Mouse (Mus musculus) heart, embryonic 14.5 days (tissue): ENCODE results near the gene Gcnt1. TPM values are rescaled to one million over a fixed set of nuclear protein-coding genes. Genes with fewer than 3 reads are reported as not detected.

Source experiments
- ATAC-seq: fragments of 200-750 bp; cut with Nextera tagmentation; 2 replicates; pipeline ENCODE4 v1.8.0; 2017; ENCODE audit warnings: low read depth, moderate TSS enrichment; ENCODE audit not compliant: insufficient number of reproducible peaks, insufficient read depth, low FRiP score
- H3K27ac ChIP-seq, 2 experiments: fragments of 200-500 bp in 1 of 2; fragments of 300-500 bp in 1 of 2; sonication (generic) in 1 of 2; replicated peaks in 1 of 2; 2 replicates each; pipeline ENCODE4 v1.5.1; 2012 to 2014; ENCODE audit warnings: low read depth in 2 of 2, low read length in 2 of 2, control low read depth in 1 of 2, mild to moderate bottlenecking in 1 of 2, mixed read lengths in 1 of 2; ENCODE audit not compliant: control insufficient read depth in 1 of 2, insufficient read depth in 1 of 2
- H3K27me3 ChIP-seq: fragments of 300-500 bp; sonication (generic); 2 replicates; pipeline ENCODE4 v1.6.1; 2014; ENCODE audit warnings: mild to moderate bottlenecking, low read length, control low read depth; ENCODE audit not compliant: control insufficient read depth, insufficient read depth
- H3K36me3 ChIP-seq: fragments of 300-500 bp; sonication (generic); 2 replicates; pipeline ENCODE4 v1.6.1; 2014; ENCODE audit warnings: mild to moderate bottlenecking, control low read depth, low read length, mixed read lengths; ENCODE audit not compliant: control insufficient read depth, insufficient read depth
- H3K4me1 ChIP-seq, 2 experiments: fragments of 200-500 bp in 1 of 2; fragments of 300-500 bp in 1 of 2; sonication (generic) in 1 of 2; 2 replicates each; pipeline ENCODE4 v1.6.1; 2012 to 2014; ENCODE audit warnings: low read length in 2 of 2, control low read depth in 1 of 2, mixed read lengths in 1 of 2; ENCODE audit not compliant: control insufficient read depth in 2 of 2, insufficient read depth in 2 of 2
- H3K4me2 ChIP-seq: fragments of 300-500 bp; sonication (generic); 2 replicates; pipeline ENCODE4 v1.6.1; 2014; ENCODE audit warnings: mild to moderate bottlenecking, low read length
- H3K4me3 ChIP-seq, 2 experiments: fragments of 200-500 bp in 1 of 2; fragments of 300-500 bp in 1 of 2; sonication (generic) in 1 of 2; 2 replicates each; pipeline ENCODE4 v1.5.1; 2012 to 2014; ENCODE audit warnings: low read length in 2 of 2, mild to moderate bottlenecking in 2 of 2, control low read depth in 1 of 2, low read depth in 1 of 2, moderate library complexity in 1 of 2; ENCODE audit not compliant: control insufficient read depth in 1 of 2, insufficient read depth in 1 of 2
- H3K9ac ChIP-seq: fragments of 300-500 bp; sonication (generic); 2 replicates; pipeline ENCODE4 v1.6.1; 2014; ENCODE audit warnings: mild to moderate bottlenecking, low read length
- H3K9me3 ChIP-seq: fragments of 300-500 bp; sonication (generic); 2 replicates; pipeline ENCODE4 v1.6.1; 2016; ENCODE audit warnings: low read length, control low read depth; ENCODE audit not compliant: control insufficient read depth
- WGBS: fragments of 180-500 bp; shearing (Covaris S2); extraction: QIAGEN DNeasy Blood & Tissue Kit; methylation state at CpG from one replicate; pipeline ENCODE4 v1.1.7; 2014; 5-methylcytosine and 5-hydroxymethylcytosine counted together
- polyA plus RNA-seq: library from polyadenylated mRNA; unstranded; fragments of >200 nt; fragmentation: Nextera tagmentation; extraction: Ambion mirVana; gene quantifications from 2 replicates; pipeline ENCODE4 v1.2.1, GENCODE M21; 2014

The Gcnt1 gene
- polyA plus RNA-seq, 1 experiment from 2014 or later = 9.9 TPM

DNA sequence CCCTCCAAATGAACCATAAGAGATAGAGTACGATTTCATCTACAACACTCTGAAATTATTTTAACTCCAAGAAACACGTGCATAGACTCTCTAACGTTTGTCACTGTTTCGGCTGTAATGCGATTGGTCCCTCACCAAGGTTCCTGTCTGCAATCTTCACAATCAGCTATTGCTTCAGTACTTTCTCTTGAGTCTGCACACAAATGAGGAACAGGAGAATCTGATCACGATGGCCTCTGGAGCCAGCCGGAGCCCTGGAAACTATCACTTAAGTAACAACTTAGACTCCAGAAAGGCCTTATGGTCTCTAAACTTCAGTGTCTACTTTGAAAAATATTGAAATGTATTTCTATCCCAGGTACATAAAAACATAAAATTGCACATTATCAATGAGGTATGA is 27.8 kb downstream of the Gcnt1 start:
- no peaks in the 10 kb centered on the region for H3K27me3 ChIP-seq
- H3K9me3 ChIP-seq = no peaks in the 10 kb centered on the region
- H3K4me2 ChIP-seq = no peak overlapping the region
- H3K36me3 ChIP-seq = no peaks in the 10 kb centered on the region
- H3K27ac ChIP-seq = no peak overlapping the region
- ATAC-seq = no peak
- no peaks in the 10 kb centered on the region for H3K4me1 ChIP-seq
- 83% methylated on average over 7 of the region's 7 CpGs for WGBS
- no peak overlapping the region for H3K4me3 ChIP-seq
- no peak overlapping the region for H3K9ac ChIP-seq

DNA sequence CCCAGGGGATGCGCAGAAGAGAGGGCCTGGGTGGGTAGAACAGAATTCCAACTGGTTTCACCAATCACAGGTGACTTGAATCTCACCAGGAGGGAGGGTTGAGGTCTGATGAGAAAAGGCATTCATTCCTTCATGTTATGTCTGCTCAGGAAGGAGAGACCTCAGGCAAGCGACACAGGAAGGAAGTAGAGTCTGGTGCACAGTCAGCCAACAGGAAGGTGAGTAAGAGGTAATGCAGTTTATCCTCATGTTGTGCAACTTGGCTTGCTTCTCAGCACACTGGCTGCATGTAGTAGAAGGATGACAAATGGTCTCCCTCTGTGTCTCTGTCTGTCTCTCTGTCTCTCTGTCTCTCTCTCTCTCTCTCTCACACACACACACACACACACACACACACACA is 33.1 kb downstream of the Gcnt1 start:
- peaks cover 12 to 16% of the 10 kb centered on the region in 2 experiments for H3K4me1 ChIP-seq
- no peak overlapping the region for H3K9ac ChIP-seq
- WGBS = 78% methylated on average over 2 of the region's 2 CpGs
- no peaks in the 10 kb centered on the region for H3K9me3 ChIP-seq
- H3K27me3 ChIP-seq = no peaks in the 10 kb centered on the region
- no peaks in the 10 kb centered on the region for H3K36me3 ChIP-seq
- no peak overlapping the region for H3K27ac ChIP-seq
- H3K4me3 ChIP-seq = no peak overlapping the region
- ATAC-seq = no peak
- H3K4me2 ChIP-seq = no peak overlapping the region

DNA sequence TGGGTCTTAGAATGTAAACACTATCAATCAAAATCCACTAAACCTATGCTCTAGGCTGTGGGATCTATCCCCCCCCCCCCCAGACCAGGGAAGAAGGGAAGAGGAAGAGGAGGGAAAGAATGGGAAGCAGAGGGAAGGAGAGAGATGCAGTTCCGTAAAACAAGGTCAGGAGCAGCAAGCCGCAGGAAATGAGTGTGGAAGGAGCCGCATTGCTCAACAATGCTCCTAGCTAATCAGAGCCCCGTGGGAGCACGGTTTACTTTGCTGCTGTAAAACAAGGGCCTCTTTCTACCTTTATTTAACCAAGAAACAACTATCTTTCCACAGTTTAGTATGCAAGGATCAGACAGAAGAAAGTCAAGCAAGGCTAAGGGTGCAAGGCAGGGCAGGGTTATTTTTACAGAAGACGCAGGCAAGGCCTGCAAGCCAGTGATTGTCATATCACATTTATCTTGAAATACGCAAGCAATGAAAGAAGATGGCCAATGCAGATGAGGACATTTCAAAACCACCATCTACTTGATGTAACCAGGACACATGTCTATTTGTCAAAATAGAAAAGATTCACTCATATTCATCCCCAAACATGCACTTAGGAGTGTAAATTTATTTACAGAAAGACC is 35.5 kb downstream of the Gcnt1 start:
- WGBS = 51% methylated on average over 7 of the region's 7 CpGs
- H3K9me3 ChIP-seq = no peaks in the 10 kb centered on the region
- H3K4me3 ChIP-seq = no peak overlapping the region
- no peak for ATAC-seq
- no peak overlapping the region for H3K9ac ChIP-seq
- no peak overlapping the region for H3K4me2 ChIP-seq
- peaks cover 26 to 31% of the 10 kb centered on the region in 2 experiments for H3K4me1 ChIP-seq
- H3K27ac ChIP-seq = no peak overlapping the region
- no peaks in the 10 kb centered on the region for H3K27me3 ChIP-seq
- no peaks in the 10 kb centered on the region for H3K36me3 ChIP-seq

DNA sequence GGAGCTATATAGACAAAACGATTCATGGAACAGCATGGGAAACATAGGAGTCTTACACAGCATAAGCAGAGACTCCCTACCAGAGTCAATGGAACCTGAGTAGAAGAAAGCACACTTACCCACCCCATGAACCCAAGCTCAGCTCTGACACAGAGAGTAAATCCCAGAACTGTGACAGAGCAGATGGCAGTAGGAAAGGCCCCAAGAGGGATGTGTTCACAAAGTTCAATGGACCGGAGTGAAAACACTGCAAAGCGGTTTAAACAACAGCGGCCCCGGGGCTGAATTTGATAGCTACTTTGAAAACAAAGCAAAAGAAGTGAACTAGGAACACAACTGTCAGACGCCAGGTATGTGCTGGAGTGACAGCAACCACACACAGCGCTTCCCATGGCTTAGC is 36.0 kb downstream of the Gcnt1 start:
- WGBS = 83% methylated on average over 7 of the region's 7 CpGs
- peaks cover 26 to 31% of the 10 kb centered on the region in 2 experiments for H3K4me1 ChIP-seq
- H3K36me3 ChIP-seq = no peaks in the 10 kb centered on the region
- ATAC-seq = no peak
- H3K4me3 ChIP-seq = no peak overlapping the region
- H3K4me2 ChIP-seq = no peak overlapping the region
- no peaks in the 10 kb centered on the region for H3K9me3 ChIP-seq
- no peak overlapping the region for H3K9ac ChIP-seq
- no peak overlapping the region for H3K27ac ChIP-seq
- no peaks in the 10 kb centered on the region for H3K27me3 ChIP-seq

DNA sequence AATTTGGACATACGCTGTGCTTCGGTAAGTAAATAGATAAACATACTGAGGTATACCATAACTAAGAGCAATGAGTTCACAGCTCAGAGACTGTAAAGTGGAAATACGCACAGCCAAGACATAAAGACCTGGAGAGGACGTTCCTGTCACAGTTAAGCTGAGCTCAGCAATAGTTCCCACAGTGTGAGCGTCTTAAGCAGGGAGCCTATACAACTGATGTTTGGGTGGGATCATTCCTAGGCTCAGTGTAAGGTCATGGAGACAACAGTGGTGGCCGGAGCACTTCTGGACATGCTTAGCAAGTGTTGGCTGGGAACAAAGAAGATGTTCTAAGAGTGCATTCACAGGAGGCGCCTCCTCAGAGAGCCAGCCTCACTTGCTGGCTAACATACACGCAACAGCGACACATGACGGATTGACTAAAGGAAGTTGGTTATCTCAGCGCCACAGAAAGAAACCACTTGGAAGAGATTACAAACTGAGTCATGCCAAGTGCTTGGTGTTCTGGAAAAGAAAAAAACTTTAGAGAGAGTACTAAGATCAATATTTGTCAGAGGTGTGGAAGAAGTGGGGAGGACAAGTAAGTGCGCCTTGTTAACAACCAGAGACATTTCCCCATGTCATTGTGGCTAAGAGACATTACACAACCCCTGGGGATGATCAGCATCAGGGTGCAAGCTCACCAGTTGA is 37.9 kb downstream of the Gcnt1 start:
- 59% methylated on average over 12 of the region's 12 CpGs for WGBS
- Histone ChIP-seq H3K4me1 (peaks cover 26 to 31% of the 10 kb centered on the region in 2 experiments), H3K9ac (no peak overlapping the region), H3K4me3 (no peak overlapping the region), H3K27me3 (no peaks in the 10 kb centered on the region), H3K36me3 (peaks cover 9% of the 10 kb centered on the region), H3K27ac (0 out of 4 replicates have a peak overlapping the region, but pooled peaks of 1 of the 2 experiments have one; percentile 19), H3K9me3 (no peaks in the 10 kb centered on the region), H3K4me2 (peak overlapping the region; percentile 28)
- ATAC-seq = 0 out of 2 replicates have a peak, but pooled peaks have one; percentile 40

DNA sequence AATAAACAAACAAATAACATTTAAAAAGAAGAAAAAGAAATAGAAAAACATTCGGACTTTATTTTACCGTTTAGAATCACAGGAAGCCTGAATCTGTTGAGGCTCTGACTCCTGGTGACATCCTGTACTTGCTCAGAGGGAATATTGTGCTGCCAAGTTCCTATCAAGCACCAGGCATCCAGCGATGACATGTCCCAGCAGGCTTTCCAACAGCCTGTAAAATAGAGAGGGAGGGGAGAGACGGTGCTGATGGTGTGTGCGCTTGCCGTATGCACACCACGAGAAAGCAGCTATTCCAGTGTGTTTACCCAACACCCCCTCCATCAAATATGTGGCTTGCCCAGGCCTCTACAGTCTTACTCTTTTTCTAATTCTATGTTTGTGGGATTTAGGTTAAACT is 39.6 kb downstream of the Gcnt1 start:
- ATAC-seq = peak; percentile 91
- peaks cover 20% of the 10 kb centered on the region for H3K36me3 ChIP-seq
- H3K27me3 ChIP-seq = no peaks in the 10 kb centered on the region
- H3K27ac ChIP-seq = peak overlapping the region; percentile 37 to 75
- H3K9ac ChIP-seq = no peak overlapping the region
- 16% methylated on average over 7 of the region's 7 CpGs for WGBS
- peak overlapping the region; percentile 34 for H3K4me2 ChIP-seq
- H3K9me3 ChIP-seq = no peaks in the 10 kb centered on the region
- H3K4me3 ChIP-seq = no peak overlapping the region
- peaks cover 23 to 32% of the 10 kb centered on the region in 2 experiments for H3K4me1 ChIP-seq

DNA sequence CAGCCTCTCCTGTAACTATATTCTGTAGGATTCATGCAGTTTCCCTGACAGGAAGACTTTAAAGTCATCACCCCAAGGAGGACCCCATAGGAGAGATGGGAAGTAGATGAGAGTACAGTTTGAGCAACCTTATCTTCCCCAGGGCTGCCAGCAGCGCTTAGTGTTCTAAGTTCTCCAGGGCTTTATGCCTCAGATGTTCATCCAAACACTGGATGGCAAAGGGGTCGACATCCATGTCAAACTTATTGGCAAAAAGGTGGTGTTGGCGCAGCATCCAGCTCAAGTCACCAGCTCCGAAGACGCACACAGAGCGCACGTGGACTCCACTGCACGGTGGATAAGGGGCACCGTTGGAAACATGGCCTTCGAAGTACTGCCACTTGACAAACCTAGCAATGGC is 43.7 kb downstream of the Gcnt1 start:
- Histone ChIP-seq H3K4me3 (no peak overlapping the region), H3K27ac (no peak overlapping the region), H3K4me2 (no peak overlapping the region), H3K36me3 (peaks cover 20% of the 10 kb centered on the region), H3K9me3 (no peaks in the 10 kb centered on the region), H3K27me3 (no peaks in the 10 kb centered on the region), H3K9ac (no peak overlapping the region), H3K4me1 (peaks cover 9 to 19% of the 10 kb centered on the region in 2 experiments)
- no peak for ATAC-seq
- 89% methylated on average over 10 of the region's 10 CpGs for WGBS
